Mouse (Mus musculus) cerebellum, adult 2 months (tissue): ENCODE data around the gene Agmo. TPM values are rescaled to one million over a fixed set of nuclear protein-coding genes. Genes with fewer than 3 reads are reported as not detected.

Experiments used
- DNase-seq, 2 experiments: peaks; one replicate each; pipeline ENCODE4 v3.0.0; 2021
- H3K27ac ChIP-seq: fragments of 200-500 bp; 2 replicates; pipeline ENCODE4 v1.5.1; 2012; ENCODE audit warnings: low read length, control low read depth, inconsistent platforms; ENCODE audit not compliant: insufficient read depth
- H3K27me3 ChIP-seq: fragments of 200-500 bp; 2 replicates; pipeline ENCODE4 v1.6.1; 2012; ENCODE audit warnings: inconsistent platforms, mild to moderate bottlenecking, low read length, moderate library complexity; ENCODE audit not compliant: control insufficient read depth, insufficient read depth
- H3K4me1 ChIP-seq: fragments of 200-500 bp; 2 replicates; pipeline ENCODE4 v1.6.1; 2011; ENCODE audit warnings: low read length; ENCODE audit not compliant: control insufficient read depth, insufficient read depth
- H3K4me3 ChIP-seq: fragments of 200-500 bp; replicated peaks from 2 replicates; pipeline ENCODE3; 2011; ENCODE audit warnings: mild to moderate bottlenecking, low read depth, low read length, control low read depth; ENCODE audit not compliant: insufficient read depth
- CTCF ChIP-seq: fragments of 200-500 bp; IDR thresholded peaks from 2 replicates; pipeline ENCODE4 v1.5.1; 2011; ENCODE audit warnings: low read depth, mild to moderate bottlenecking, control low read depth, low read length, moderate library complexity, borderline replicate concordance; ENCODE audit not compliant: insufficient read depth
- POLR2A ChIP-seq: fragments of 200-500 bp; IDR thresholded peaks from 2 replicates; pipeline ENCODE4 v1.6.1; 2011; ENCODE audit warnings: low read length, control low read depth, borderline replicate concordance; ENCODE audit not compliant: insufficient read depth
- WGBS: fragments of 180-500 bp; shearing (Covaris S2); methylation state at CpG from one replicate; pipeline ENCODE4 v1.1.7; 2018; 5-methylcytosine and 5-hydroxymethylcytosine counted together
- polyA plus RNA-seq: library from polyadenylated mRNA; depleted of rRNA; stranded (reverse); fragments of >200 nt; gene quantifications from 2 replicates; pipeline ENCODE4 v1.2.3, GENCODE M21; 2012

Gene Agmo
- polyA plus RNA-seq, 1 experiment = 5.4 TPM

DNA sequence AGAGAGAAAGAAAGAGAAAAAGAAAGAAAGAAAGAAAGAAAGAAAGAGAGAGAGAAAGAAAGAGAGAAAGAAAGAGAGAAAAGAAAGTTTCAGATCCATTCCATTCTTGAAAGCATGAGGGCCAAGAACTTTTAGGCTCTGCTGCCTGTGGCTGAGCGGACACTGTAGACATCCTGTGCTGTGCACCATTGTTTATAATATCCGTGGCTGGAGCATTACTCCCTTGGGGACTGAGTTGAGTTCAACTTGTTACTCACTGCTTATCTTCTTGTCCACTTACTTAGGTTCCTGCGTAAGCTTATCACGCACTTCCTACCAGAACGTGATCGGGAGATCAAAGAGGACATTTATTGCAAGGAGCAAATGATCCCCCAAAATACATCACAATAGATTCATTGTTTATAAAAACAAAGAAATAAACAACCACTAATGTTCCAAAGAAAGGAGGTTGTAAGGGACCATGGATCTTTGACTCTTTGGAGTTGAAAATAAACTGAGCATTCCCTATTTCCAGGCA is 27.3 kb downstream of the Agmo start:
- TF ChIP-seq POLR2A = no peak
- TF ChIP-seq CTCF = no peak
- no peaks in the 10 kb centered on the region for H3K4me1 ChIP-seq
- no peak overlapping the region for H3K4me3 ChIP-seq
- no peaks in the 10 kb centered on the region for H3K27me3 ChIP-seq
- no peak overlapping the region for H3K27ac ChIP-seq
- DNase-seq = no peak
- 72% methylated on average over 6 of the region's 6 CpGs for WGBS

DNA sequence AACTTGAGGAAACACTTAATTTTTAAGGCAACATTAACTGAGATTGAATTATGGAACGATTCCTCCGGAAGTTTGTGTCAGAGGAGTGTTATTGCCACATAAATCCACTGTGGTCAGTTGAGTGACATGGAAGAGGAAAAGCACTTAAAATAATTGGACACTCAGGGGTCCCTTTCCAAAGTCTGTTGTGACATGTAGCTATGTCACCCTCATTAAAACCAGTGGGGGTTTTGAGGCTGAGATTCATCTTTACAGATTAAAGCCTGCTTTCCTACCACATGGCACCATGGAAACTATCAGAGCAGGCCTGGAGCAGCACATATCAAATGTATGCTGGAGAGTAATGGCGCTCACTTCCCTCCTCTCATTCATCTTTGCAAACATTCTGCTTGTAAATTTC is 31.2 kb downstream of the Agmo start:
- Histone ChIP-seq H3K4me3 (no peak overlapping the region), H3K4me1 (no peaks in the 10 kb centered on the region), H3K27ac (no peak overlapping the region), H3K27me3 (no peaks in the 10 kb centered on the region)
- TF ChIP-seq POLR2A (no peak), CTCF (no peak)
- 90% methylated on average over 3 of the region's 3 CpGs for whole genome bisulfite sequencing
- no peak for DNase-seq

DNA sequence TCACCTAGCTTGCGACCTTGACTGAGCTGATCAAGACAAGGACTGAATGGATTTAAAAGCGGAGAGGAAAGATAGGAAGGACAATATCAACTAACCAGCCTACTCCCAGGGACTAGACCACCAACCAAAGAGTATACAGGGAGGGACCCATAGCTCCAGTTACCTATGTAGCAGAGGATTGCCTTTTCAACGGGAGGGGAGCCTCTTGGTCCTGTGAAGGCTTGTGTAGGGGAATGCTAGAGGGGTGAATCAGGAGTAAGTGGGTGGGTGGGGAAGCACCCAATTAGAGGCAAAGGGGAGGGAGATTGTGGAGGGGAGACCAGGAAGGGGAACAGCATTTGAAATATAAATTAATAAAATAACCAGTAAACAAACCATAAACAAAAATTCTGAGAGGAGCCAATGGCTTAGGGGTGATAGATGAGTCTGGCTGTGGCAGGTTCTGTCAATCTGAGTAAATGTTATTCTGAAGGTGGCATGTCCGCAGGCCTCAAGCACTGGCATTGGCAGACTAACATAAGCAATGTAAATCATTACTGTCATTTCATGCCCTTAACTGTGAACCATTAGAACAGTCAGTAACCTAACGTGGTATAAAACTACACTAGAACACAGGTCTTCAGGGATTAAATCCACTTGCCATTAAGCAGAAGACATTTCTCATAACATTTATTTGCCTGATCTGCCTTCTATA is 32.7 kb downstream of the Agmo start:
- Histone ChIP-seq H3K4me3 (no peak overlapping the region), H3K27me3 (no peaks in the 10 kb centered on the region), H3K4me1 (no peaks in the 10 kb centered on the region), H3K27ac (no peak overlapping the region)
- TF ChIP-seq POLR2A (no peak), CTCF (no peak)
- DNase-seq = no peak
- WGBS = 87% methylated on average over 5 of the region's 5 CpGs

GRCm38 (mm10) chr12:37274658-37275019 is 33.2 kb downstream of the Agmo start:
- no peak for TF ChIP-seq POLR2A
- no peak for TF ChIP-seq CTCF
- Histone ChIP-seq H3K27me3 (no peaks in the 10 kb centered on the region), H3K27ac (no peak overlapping the region), H3K4me1 (no peaks in the 10 kb centered on the region), H3K4me3 (no peak overlapping the region)
- DNase-seq = no peak
- WGBS = 38% methylated on average over 2 of the region's 2 CpGs

DNA sequence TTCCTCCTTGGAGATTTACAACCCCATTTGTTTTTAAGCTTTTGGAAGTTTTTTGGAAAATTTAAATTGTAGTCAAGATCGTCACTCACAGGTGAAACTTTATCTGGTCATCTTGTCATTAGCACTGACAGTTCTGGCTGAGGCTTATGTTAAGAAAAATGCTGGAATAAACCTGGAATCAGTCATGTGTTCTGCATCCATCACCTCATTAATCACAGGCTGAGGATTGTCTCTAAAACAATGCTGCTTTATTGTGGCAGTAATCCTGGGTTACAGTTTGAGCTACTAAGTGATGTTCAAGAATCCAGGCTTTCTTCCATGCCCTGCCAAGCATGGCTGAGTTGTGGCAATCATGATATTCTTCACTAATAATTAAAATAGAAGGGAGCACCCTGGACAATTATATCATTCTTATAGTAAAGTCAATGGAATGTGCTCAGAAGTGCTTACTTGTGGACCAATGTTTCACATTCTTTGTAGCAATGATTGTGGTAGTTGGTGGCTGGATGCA is 65.6 kb downstream of the Agmo start:
- no peak overlapping the region for H3K4me3 ChIP-seq
- H3K27ac ChIP-seq = no peak overlapping the region
- 77% methylated on average over 1 of the region's 1 CpGs for WGBS
- no peaks in the 10 kb centered on the region for H3K4me1 ChIP-seq
- no peaks in the 10 kb centered on the region for H3K27me3 ChIP-seq
- DNase-seq = no peak
- TF ChIP-seq POLR2A (no peak), CTCF (no peak)

DNA sequence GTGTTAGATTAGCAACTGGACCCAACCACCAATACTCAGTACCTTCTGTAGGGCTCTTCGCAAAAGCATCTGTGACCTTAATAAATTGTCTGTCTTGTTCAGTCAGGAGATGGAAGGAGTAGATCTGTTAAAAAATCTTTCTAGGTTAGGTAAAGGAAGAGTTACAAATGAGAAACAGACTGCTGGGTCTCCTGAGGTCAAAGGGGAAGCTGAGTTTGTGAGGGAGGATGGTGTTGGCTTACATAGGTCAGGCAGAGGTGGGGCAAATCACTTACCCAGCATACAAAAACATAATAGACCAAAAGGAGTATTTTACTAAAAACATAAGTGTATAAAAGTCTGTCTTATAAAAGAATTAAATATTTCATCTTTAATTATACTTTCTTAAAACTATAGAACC is 69.3 kb downstream of the Agmo start:
- 96% methylated on average over 1 of the region's 1 CpGs for WGBS
- TF ChIP-seq POLR2A (no peak), CTCF (no peak)
- Histone ChIP-seq H3K4me3 (no peak overlapping the region), H3K4me1 (no peaks in the 10 kb centered on the region), H3K27me3 (no peaks in the 10 kb centered on the region), H3K27ac (no peak overlapping the region)
- no peak for DNase-seq

GRCm38 (mm10) chr12:37322860-37323259 is 81.4 kb downstream of the Agmo start:
- TF ChIP-seq CTCF (no peak), POLR2A (no peak)
- Histone ChIP-seq H3K27ac (no peak overlapping the region), H3K27me3 (no peaks in the 10 kb centered on the region), H3K4me1 (no peaks in the 10 kb centered on the region), H3K4me3 (no peak overlapping the region)
- 49% methylated on average over 3 of the region's 3 CpGs for WGBS
- DNase-seq = no peak

- Histone ChIP-seq H3K4me3 (no peak overlapping the region), H3K27ac (no peak overlapping the region), H3K27me3 (no peaks in the 10 kb centered on the region), H3K4me1 (peaks cover 3% of the 10 kb centered on the region; the same call in 1 of the 2 replicates)
- WGBS = 6% methylated on average over 5 of the region's 5 CpGs
- DNase-seq = peak in 1 of 2 experiments; percentile 7
- TF ChIP-seq POLR2A (no peak), CTCF (no peak)
These were observed 93.5 kb downstream of the Agmo start for GRCm38 (mm10) chr12:37334987-37335386.
